Mouse (Mus musculus): Measurements from ENCODE around the gene Ndufaf7. TPM values are rescaled to one million over a fixed set of nuclear protein-coding genes. Genes with fewer than 3 reads are reported as not detected.

The Ndufaf7 gene
- total and polyA plus RNA-seq, 2 experiments from 2014 or later = 31.8 to 60.7 TPM

DNA sequence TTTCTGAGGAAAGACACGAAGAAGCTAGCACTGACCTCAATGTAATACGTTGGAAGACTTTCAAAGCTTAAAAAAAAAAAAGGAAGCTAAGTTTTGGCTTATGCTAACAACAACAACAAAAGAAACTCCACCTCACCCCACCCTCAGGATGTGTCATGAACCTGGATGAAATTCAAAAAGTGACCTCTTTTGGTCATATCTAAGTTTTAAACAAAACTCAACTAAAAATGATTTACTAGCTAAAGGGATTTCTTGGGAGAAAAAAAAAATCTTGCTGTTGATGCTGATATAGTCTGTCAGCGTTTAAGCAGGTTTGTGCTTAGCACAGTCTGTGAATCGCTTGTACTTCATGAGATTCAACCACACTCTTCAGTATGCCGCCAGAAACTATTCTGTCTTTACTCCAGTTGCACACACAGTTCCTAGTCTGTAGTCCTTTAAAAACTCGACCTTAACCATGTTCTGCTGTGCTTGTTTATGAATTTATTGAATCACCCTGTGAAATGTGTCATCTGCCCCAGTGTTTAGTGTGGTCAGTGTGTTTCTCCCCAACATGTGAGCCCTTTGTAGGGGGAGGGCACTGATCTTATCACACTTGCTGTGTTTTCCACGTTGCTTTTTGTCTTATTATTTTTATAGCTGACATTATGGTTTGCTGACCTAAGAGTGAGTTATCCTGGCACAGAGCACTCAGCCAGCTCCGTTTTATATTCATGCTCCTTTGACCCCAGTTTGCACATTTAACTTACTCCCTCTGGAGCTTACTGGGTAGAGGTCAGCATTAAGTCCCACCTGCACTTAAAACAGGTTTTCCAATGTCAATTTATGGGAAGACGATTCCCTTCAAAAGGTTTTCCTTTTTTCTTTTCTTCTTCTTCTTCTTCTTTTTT lies 58.2 kb downstream of the Ndufaf7 start:
- H3K27ac ChIP-seq (ENCODE audit: low read depth) = no peak overlapping the region
- H3K4me1 ChIP-seq (ENCODE audit: control insufficient read depth, insufficient read depth) = peaks cover 8% of the 10 kb centered on the region; the same call in 1 of the 2 replicates
- no peaks in the 10 kb centered on the region for H3K36me3 ChIP-seq (replicated peaks; ENCODE audit: control insufficient read depth, insufficient read depth, low read length)
- ATAC-seq (ENCODE audit: insufficient read depth, low read depth) (no peak), DNase-seq (ENCODE audit: low spot score) (no peak)
- H3K27me3 ChIP-seq (ENCODE audit: control insufficient read depth, insufficient read depth, low read length) = no peaks in the 10 kb centered on the region
- no peak overlapping the region for H3K4me2 ChIP-seq (ENCODE audit: low read depth, low read length)
- TF ChIP-seq CTCF (IDR thresholded peaks at IDR 0.05; ENCODE audit: low read depth) (no peak), EP300 (IDR thresholded peaks at IDR 0.05; ENCODE audit: low read depth) (no peak)
- no peak overlapping the region for H3K4me3 ChIP-seq (ENCODE audit: low read depth, low read length)
- H3K9me3 ChIP-seq (replicated peaks; ENCODE audit: control insufficient read depth, low read length) = no peaks in the 10 kb centered on the region
- no peak overlapping the region for H3K9ac ChIP-seq (replicated peaks; ENCODE audit: low read depth, low read length)
- 57% methylated on average over 9 of the region's 9 CpGs for WGBS

Other genes with a start within 250 kb of the Ndufaf7 start
- gene Strn, start 199.9 kb upstream of the Ndufaf7 start, total RNA-seq (2014; rRNA removed; ENCODE audit: low replicate concordance) = 29.1 and 44.3 TPM in 2 replicates
- gene Strn, start 199.9 kb upstream of the Ndufaf7 start, polyA plus RNA-seq (2015; fragmentation: Nextera tagmentation; extraction: Ambion mirVana) = 8.0 and 8.2 TPM in 2 replicates
- gene Heatr5b, start 101.8 kb upstream of the Ndufaf7 start, total RNA-seq (2014; rRNA removed; ENCODE audit: low replicate concordance) = 38.6 and 56.7 TPM in 2 replicates
- 13.8 and 16.3 TPM in 2 replicates for gene Heatr5b, start 101.8 kb upstream of the Ndufaf7 start, polyA plus RNA-seq (2015; fragmentation: Nextera tagmentation; extraction: Ambion mirVana)
- gene Gpatch11, start 101.6 kb upstream of the Ndufaf7 start, total RNA-seq (2014; rRNA removed; ENCODE audit: low replicate concordance) = 3.8 and 4.6 TPM in 2 replicates
- gene Gpatch11, start 101.6 kb upstream of the Ndufaf7 start, polyA plus RNA-seq (2015; fragmentation: Nextera tagmentation; extraction: Ambion mirVana) = 43.7 and 45.0 TPM in 2 replicates
- gene Eif2ak2, start 54.6 kb upstream of the Ndufaf7 start, total RNA-seq (2014; rRNA removed; ENCODE audit: low replicate concordance) = 4.7 and 15.6 TPM in 2 replicates
- 7.4 and 11.6 TPM in 2 replicates for gene Eif2ak2, start 54.6 kb upstream of the Ndufaf7 start, polyA plus RNA-seq (2015; fragmentation: Nextera tagmentation; extraction: Ambion mirVana)
- gene Sult6b1, start 30.1 kb upstream of the Ndufaf7 start, total RNA-seq (2014; rRNA removed; ENCODE audit: low replicate concordance) = not detected in 2 replicates
- 0.14 TPM in 1 of 2 replicates, not detected in the other for gene Sult6b1, start 30.1 kb upstream of the Ndufaf7 start, polyA plus RNA-seq (2015; fragmentation: Nextera tagmentation; extraction: Ambion mirVana)
- 21.4 and 56.7 TPM in 2 replicates for gene Cebpzos, start 20.6 kb upstream of the Ndufaf7 start, total RNA-seq (2014; rRNA removed; ENCODE audit: low replicate concordance)
- gene Cebpzos, start 20.6 kb upstream of the Ndufaf7 start, polyA plus RNA-seq (2015; fragmentation: Nextera tagmentation; extraction: Ambion mirVana) = 134 and 145 TPM in 2 replicates
- gene Cebpz, start 70 bp upstream of the Ndufaf7 start, total RNA-seq (2014; rRNA removed; ENCODE audit: low replicate concordance) = 6.1 and 9.4 TPM in 2 replicates
- gene Cebpz, start 70 bp upstream of the Ndufaf7 start, polyA plus RNA-seq (2015; fragmentation: Nextera tagmentation; extraction: Ambion mirVana) = 27.9 and 28.4 TPM in 2 replicates
- 36.8 and 39.7 TPM in 2 replicates for gene Prkd3, start 83.7 kb downstream of the Ndufaf7 start, total RNA-seq (2014; rRNA removed; ENCODE audit: low replicate concordance)
- 11.7 and 12.4 TPM in 2 replicates for gene Prkd3, start 83.7 kb downstream of the Ndufaf7 start, polyA plus RNA-seq (2015; fragmentation: Nextera tagmentation; extraction: Ambion mirVana)
- gene Qpct, start 114.8 kb downstream of the Ndufaf7 start, total RNA-seq (2014; rRNA removed; ENCODE audit: low replicate concordance) = 8.2 and 26.3 TPM in 2 replicates
- gene Qpct, start 114.8 kb downstream of the Ndufaf7 start, polyA plus RNA-seq (2015; fragmentation: Nextera tagmentation; extraction: Ambion mirVana) = 21.2 TPM in 2 replicates

Measured in heart, postnatal 0 days (tissue).